Mouse (Mus musculus): Measurements from ENCODE around the gene Gm17622. TPM values are rescaled to one million over a fixed set of nuclear protein-coding genes. Genes with fewer than 3 reads are reported as not detected.

Gm17622 gene
- polyA plus RNA-seq, 1 experiment from 2014 or later = not detected

GRCm38 (mm10) chr13:96511893-96512292, 21.4 kb downstream of the Gm17622 start:
- Histone ChIP-seq H3K4me2 (replicated peaks) (no peak overlapping the region), H3K9me3 (no peaks in the 10 kb centered on the region), H3K27me3 (no peaks in the 10 kb centered on the region), H3K36me3 (no peaks in the 10 kb centered on the region), H3K4me1 (no peaks in the 10 kb centered on the region), H3K27ac (replicated peaks) (no peak overlapping the region), H3K9ac (replicated peaks) (no peak overlapping the region), H3K4me3 (no peak overlapping the region)
- 82% methylated on average over 5 of the region's 5 CpGs for WGBS
- no peak for ATAC-seq (ENCODE audit: low FRiP score, low read depth)

GRCm38 (mm10) chr13:96514154-96514942, 23.8 kb downstream of the Gm17622 start:
- no peak overlapping the region for H3K4me2 ChIP-seq (replicated peaks)
- no peaks in the 10 kb centered on the region for H3K9me3 ChIP-seq
- no peaks in the 10 kb centered on the region for H3K27me3 ChIP-seq
- no peaks in the 10 kb centered on the region for H3K36me3 ChIP-seq
- no peaks in the 10 kb centered on the region for H3K4me1 ChIP-seq
- H3K27ac ChIP-seq (replicated peaks) = no peak overlapping the region
- 89% methylated on average over 5 of the region's 5 CpGs for WGBS
- H3K4me3 ChIP-seq = no peak overlapping the region
- no peak for ATAC-seq (ENCODE audit: low FRiP score, low read depth)
- H3K9ac ChIP-seq (replicated peaks) = no peak overlapping the region

GRCm38 (mm10) chr13:96516249-96516648, 25.7 kb downstream of the Gm17622 start:
- WGBS = 94% methylated on average over 9 of the region's 9 CpGs
- H3K4me1 ChIP-seq = no peaks in the 10 kb centered on the region
- no peaks in the 10 kb centered on the region for H3K9me3 ChIP-seq
- no peaks in the 10 kb centered on the region for H3K27me3 ChIP-seq
- ATAC-seq (ENCODE audit: low FRiP score, low read depth) = no peak
- no peaks in the 10 kb centered on the region for H3K36me3 ChIP-seq
- no peak overlapping the region for H3K27ac ChIP-seq (replicated peaks)
- H3K4me2 ChIP-seq (replicated peaks) = no peak overlapping the region
- no peak overlapping the region for H3K4me3 ChIP-seq
- no peak overlapping the region for H3K9ac ChIP-seq (replicated peaks)

- no peak overlapping the region for H3K27ac ChIP-seq (replicated peaks)
- no peak overlapping the region for H3K4me2 ChIP-seq (replicated peaks)
- WGBS = 95% methylated on average over 2 of the region's 2 CpGs
- H3K27me3 ChIP-seq = no peaks in the 10 kb centered on the region
- H3K4me1 ChIP-seq = no peaks in the 10 kb centered on the region
- no peaks in the 10 kb centered on the region for H3K9me3 ChIP-seq
- H3K36me3 ChIP-seq = no peaks in the 10 kb centered on the region
- H3K9ac ChIP-seq (replicated peaks) = no peak overlapping the region
- no peak overlapping the region for H3K4me3 ChIP-seq
- no peak for ATAC-seq (ENCODE audit: low FRiP score, low read depth)
Observed at GRCm38 (mm10) chr13:96517335-96517734, 26.8 kb downstream of the Gm17622 start.

- Histone ChIP-seq H3K9me3 (no peaks in the 10 kb centered on the region), H3K4me2 (replicated peaks) (no peak overlapping the region), H3K9ac (replicated peaks) (no peak overlapping the region), H3K27ac (replicated peaks) (no peak overlapping the region), H3K4me1 (no peaks in the 10 kb centered on the region), H3K27me3 (no peaks in the 10 kb centered on the region), H3K36me3 (no peaks in the 10 kb centered on the region), H3K4me3 (no peak overlapping the region)
- 88% methylated on average over 3 of the region's 3 CpGs for WGBS
- no peak for ATAC-seq (ENCODE audit: low FRiP score, low read depth)
Observed at GRCm38 (mm10) chr13:96521294-96521693, 30.8 kb downstream of the Gm17622 start.

- Histone ChIP-seq H3K27me3 (no peaks in the 10 kb centered on the region), H3K9me3 (no peaks in the 10 kb centered on the region), H3K9ac (replicated peaks) (no peak overlapping the region), H3K4me1 (no peaks in the 10 kb centered on the region), H3K4me2 (replicated peaks) (no peak overlapping the region), H3K27ac (replicated peaks) (no peak overlapping the region), H3K4me3 (no peak overlapping the region), H3K36me3 (no peaks in the 10 kb centered on the region)
- ATAC-seq (ENCODE audit: low FRiP score, low read depth) = no peak
- 96% methylated on average over 3 of the region's 3 CpGs for WGBS
Observed at GRCm38 (mm10) chr13:96527022-96527421, 36.5 kb downstream of the Gm17622 start.

GRCm38 (mm10) chr13:96527856-96528255, 37.3 kb downstream of the Gm17622 start:
- no peak for ATAC-seq (ENCODE audit: low FRiP score, low read depth)
- Histone ChIP-seq H3K27ac (replicated peaks) (no peak overlapping the region), H3K27me3 (no peaks in the 10 kb centered on the region), H3K36me3 (no peaks in the 10 kb centered on the region), H3K9me3 (no peaks in the 10 kb centered on the region), H3K4me1 (no peaks in the 10 kb centered on the region), H3K4me3 (no peak overlapping the region), H3K9ac (replicated peaks) (no peak overlapping the region), H3K4me2 (replicated peaks) (no peak overlapping the region)
- 94% methylated on average over 11 of the region's 11 CpGs for WGBS

GRCm38 (mm10) chr13:96528776-96529175, 38.2 kb downstream of the Gm17622 start:
- H3K27me3 ChIP-seq = no peaks in the 10 kb centered on the region
- WGBS = 88% methylated on average over 3 of the region's 3 CpGs
- no peak overlapping the region for H3K9ac ChIP-seq (replicated peaks)
- no peaks in the 10 kb centered on the region for H3K9me3 ChIP-seq
- peaks cover 4% of the 10 kb centered on the region; the same call in 1 of the 2 replicates for H3K4me1 ChIP-seq
- H3K27ac ChIP-seq (replicated peaks) = no peak overlapping the region
- H3K4me3 ChIP-seq = no peak overlapping the region
- no peak for ATAC-seq (ENCODE audit: low FRiP score, low read depth)
- no peak overlapping the region for H3K4me2 ChIP-seq (replicated peaks)
- no peaks in the 10 kb centered on the region for H3K36me3 ChIP-seq

- no peaks in the 10 kb centered on the region for H3K27me3 ChIP-seq
- 91% methylated on average over 3 of the region's 3 CpGs for WGBS
- no peak overlapping the region for H3K4me2 ChIP-seq (replicated peaks)
- H3K4me3 ChIP-seq = no peak overlapping the region
- H3K9me3 ChIP-seq = no peaks in the 10 kb centered on the region
- peaks cover 4% of the 10 kb centered on the region; the same call in 1 of the 2 replicates for H3K4me1 ChIP-seq
- H3K27ac ChIP-seq (replicated peaks) = no peak overlapping the region
- H3K9ac ChIP-seq (replicated peaks) = no peak overlapping the region
- no peaks in the 10 kb centered on the region for H3K36me3 ChIP-seq
- ATAC-seq (ENCODE audit: low FRiP score, low read depth) = no peak
Observed at GRCm38 (mm10) chr13:96529542-96529941, 39.0 kb downstream of the Gm17622 start.

- H3K4me2 ChIP-seq (replicated peaks) = no peak overlapping the region
- H3K27ac ChIP-seq (replicated peaks) = no peak overlapping the region
- ATAC-seq (ENCODE audit: low FRiP score, low read depth) = no peak
- H3K9ac ChIP-seq (replicated peaks) = no peak overlapping the region
- peaks cover 4% of the 10 kb centered on the region; the same call in 1 of the 2 replicates for H3K4me1 ChIP-seq
- H3K27me3 ChIP-seq = no peaks in the 10 kb centered on the region
- 95% methylated on average over 9 of the region's 9 CpGs for WGBS
- H3K36me3 ChIP-seq = no peaks in the 10 kb centered on the region
- H3K9me3 ChIP-seq = no peaks in the 10 kb centered on the region
- no peak overlapping the region for H3K4me3 ChIP-seq
Observed at GRCm38 (mm10) chr13:96530064-96530463, 39.5 kb downstream of the Gm17622 start.

GRCm38 (mm10) chr13:96532176-96532575, 41.6 kb downstream of the Gm17622 start:
- Histone ChIP-seq H3K4me2 (replicated peaks) (no peak overlapping the region), H3K9me3 (no peaks in the 10 kb centered on the region), H3K36me3 (no peaks in the 10 kb centered on the region), H3K4me3 (no peak overlapping the region), H3K27me3 (no peaks in the 10 kb centered on the region), H3K27ac (replicated peaks) (no peak overlapping the region), H3K4me1 (peaks cover 4% of the 10 kb centered on the region; the same call in 1 of the 2 replicates), H3K9ac (replicated peaks) (no peak overlapping the region)
- no peak for ATAC-seq (ENCODE audit: low FRiP score, low read depth)
- WGBS = 89% methylated on average over 6 of the region's 6 CpGs

GRCm38 (mm10) chr13:96533742-96534141, 43.2 kb downstream of the Gm17622 start:
- H3K4me1 ChIP-seq = peaks cover 4% of the 10 kb centered on the region; the same call in 1 of the 2 replicates
- no peak overlapping the region for H3K9ac ChIP-seq (replicated peaks)
- 49% methylated on average over 2 of the region's 2 CpGs for WGBS
- H3K4me2 ChIP-seq (replicated peaks) = no peak overlapping the region
- H3K4me3 ChIP-seq = no peak overlapping the region
- H3K27me3 ChIP-seq = no peaks in the 10 kb centered on the region
- H3K27ac ChIP-seq (replicated peaks) = no peak overlapping the region
- H3K9me3 ChIP-seq = no peaks in the 10 kb centered on the region
- no peaks in the 10 kb centered on the region for H3K36me3 ChIP-seq
- no peak for ATAC-seq (ENCODE audit: low FRiP score, low read depth)
